11 mouse cellular contexts compared by ENCODE assay signal in genomic region chr14:76772781-76773438, GRCm38 (mm10).
DNase-seq lines count a peak whose midpoint lies in the region; ATAC-seq and TF ChIP-seq lines count a peak whose summit lies in the region.
"Had no signal": no experiment of that assay in that cellular context is flagged by ENCODE, and none has a peak within 500 bp of the region (broad histone marks: within the 10 kb centered on the region; RNA-seq: fewer than 3 reads in every experiment).

No protein-coding gene starts in this region.

- H3K27me3 ChIP-seq in lung, postnatal 0 days (replicated peaks; ENCODE audit: insufficient read depth, low read length) = no peaks in the 10 kb centered on the region
- no peaks in the 10 kb centered on the region for H3K27me3 ChIP-seq in hindbrain, postnatal 0 days (ENCODE audit: insufficient read depth, low read length)
- no peaks in the 10 kb centered on the region for H3K27me3 ChIP-seq in stomach, postnatal 0 days (ENCODE audit: control insufficient read depth, insufficient read depth, low read length)
- H3K27me3 ChIP-seq: heart, embryonic 12.5 days; stomach, embryonic 15.5 days had no signal

- ATAC-seq in lung, postnatal 0 days = no peak
- peak; percentile 67 for ATAC-seq in hindbrain, postnatal 0 days
- no peak for ATAC-seq in stomach, postnatal 0 days (ENCODE audit: low FRiP score, low TSS enrichment)
- no peak for ATAC-seq in megakaryocyte, adult 5-6 weeks (ENCODE audit: poor library complexity, severe bottlenecking)

- no peak overlapping the region for H3K4me2 ChIP-seq in lung, postnatal 0 days (replicated peaks; ENCODE audit: low read depth, low read length)
- no peak overlapping the region for H3K4me2 ChIP-seq in hindbrain, postnatal 0 days (ENCODE audit: low read depth, low read length)
- no peak overlapping the region for H3K4me2 ChIP-seq in stomach, postnatal 0 days (replicated peaks; ENCODE audit: low read depth)
- H3K4me2 ChIP-seq: heart, embryonic 12.5 days; stomach, embryonic 15.5 days had no signal

- 74% methylated on average over 11 of the region's 11 CpGs for WGBS in lung, postnatal 0 days
- WGBS in hindbrain, postnatal 0 days = 18% methylated on average over 11 of the region's 11 CpGs
- 69% methylated on average over 11 of the region's 11 CpGs for WGBS in stomach, postnatal 0 days

- no peaks in the 10 kb centered on the region for H3K4me1 ChIP-seq in lung, postnatal 0 days (ENCODE audit: insufficient read depth, low read depth, low read length)
- no peaks in the 10 kb centered on the region for H3K4me1 ChIP-seq in hindbrain, postnatal 0 days (ENCODE audit: insufficient read depth, low read length)
- no peaks in the 10 kb centered on the region for H3K4me1 ChIP-seq in stomach, postnatal 0 days (replicated peaks; ENCODE audit: control insufficient read depth, insufficient read depth)
- H3K4me1 ChIP-seq: stomach, embryonic 15.5 days had no signal

- H3K9ac ChIP-seq in lung, postnatal 0 days (replicated peaks; ENCODE audit: low read depth) = no peak overlapping the region
- no peak overlapping the region for H3K9ac ChIP-seq in hindbrain, postnatal 0 days (replicated peaks; ENCODE audit: low read length)
- no peak overlapping the region for H3K9ac ChIP-seq in stomach, postnatal 0 days (ENCODE audit: low read length)
- H3K9ac ChIP-seq: heart, embryonic 12.5 days; stomach, embryonic 15.5 days had no signal

- DNase-seq in cerebellum, adult 8-10 months = peak; percentile 25
- no peak for DNase-seq in cerebellum, postnatal 10 days
- DNase-seq in lung, postnatal 0 days (ENCODE audit: low spot score) = no peak
- no peak for DNase-seq in lung, adult 18-20 months
- peak; percentile 53 for DNase-seq in hindbrain, postnatal 0 days (ENCODE audit: low spot score)
- DNase-seq in stomach, postnatal 0 days (ENCODE audit: low spot score) = no peak
- no peak for DNase-seq in gastrocnemius, postnatal 25 days

- H3K36me3 ChIP-seq in lung, postnatal 0 days (ENCODE audit: insufficient read depth, low read length) = no peaks in the 10 kb centered on the region
- no peaks in the 10 kb centered on the region for H3K36me3 ChIP-seq in hindbrain, postnatal 0 days (ENCODE audit: insufficient read depth, low read length)
- no peaks in the 10 kb centered on the region for H3K36me3 ChIP-seq in stomach, postnatal 0 days (ENCODE audit: control insufficient read depth, insufficient read depth, low read length)
- H3K36me3 ChIP-seq: heart, embryonic 12.5 days; stomach, embryonic 15.5 days had no signal

- no peak for TF ChIP-seq EP300 in lung, postnatal 0 days (IDR thresholded peaks at IDR 0.05)
- no peak for TF ChIP-seq EP300 in stomach, postnatal 0 days (optimal IDR thresholded peaks at IDR 0.05)

- peak; percentile 53 for TF ChIP-seq CTCF in lung, postnatal 0 days (IDR thresholded peaks at IDR 0.05)
- peak; percentile 65 for TF ChIP-seq CTCF in hindbrain, postnatal 0 days (IDR thresholded peaks at IDR 0.05; ENCODE audit: low read depth)
- peak; percentile 64 for TF ChIP-seq CTCF in stomach, postnatal 0 days (IDR thresholded peaks at IDR 0.05; ENCODE audit: low read depth)

- no peak overlapping the region for H3K4me3 ChIP-seq in lung, postnatal 0 days (ENCODE audit: low read depth, low read length)
- H3K4me3 ChIP-seq in hindbrain, postnatal 0 days (ENCODE audit: low read length) = no peak overlapping the region
- H3K4me3 ChIP-seq in stomach, postnatal 0 days (ENCODE audit: low read depth, low read length) = no peak overlapping the region
- H3K4me3 ChIP-seq: heart, embryonic 12.5 days; stomach, embryonic 15.5 days had no signal

- H3K9me3 ChIP-seq in lung, postnatal 0 days (ENCODE audit: low read length) = no peaks in the 10 kb centered on the region
- no peaks in the 10 kb centered on the region for H3K9me3 ChIP-seq in hindbrain, postnatal 0 days (ENCODE audit: low read length)
- no peaks in the 10 kb centered on the region for H3K9me3 ChIP-seq in stomach, postnatal 0 days (ENCODE audit: control insufficient read depth, low read length)
- H3K9me3 ChIP-seq: heart, embryonic 12.5 days; stomach, embryonic 15.5 days had no signal

- no peak overlapping the region for H3K27ac ChIP-seq in lung, postnatal 0 days (ENCODE audit: low read length)
- peak overlapping the region; percentile 38 for H3K27ac ChIP-seq in hindbrain, postnatal 0 days
- H3K27ac ChIP-seq in stomach, postnatal 0 days (replicated peaks) = no peak overlapping the region
- H3K27ac ChIP-seq: macrophage; stomach, embryonic 15.5 days had no signal

Comparison
In these comparisons a context has a peak if more than half of its experiments do, and no peak if none do; other contexts are left out.
1. DNase-seq: peak in cerebellum, adult 8-10 months (single experiment) and hindbrain, postnatal 0 days (single experiment); none in cerebellum, postnatal 10 days (0 of 2), lung, postnatal 0 days (single experiment), lung, adult 18-20 months (0 of 2), stomach, postnatal 0 days (single experiment) and gastrocnemius, postnatal 25 days (single experiment).
2. Peak in every context shown above with its lines, with median percentiles within 50 percentile points of each other: CTCF ChIP-seq.